Mouse (Mus musculus) lung, embryonic 14.5 days (tissue): ENCODE measurements at regions not wholly inside any gene's neighbourhood (a gene's known extent, or its start where the extent isn't known, plus 50 kb on each side); places are given as distances from the start of the nearest gene placed in this dataset.
A peak's percentile ranks its signal among the peaks of the same experiment; 100 is the strongest.

ENCODE experiments used
- ATAC-seq: fragments of 200-750 bp; cut with Nextera tagmentation; 2 replicates; pipeline ENCODE4 v1.8.0; 2017; ENCODE audit warnings: mild to moderate bottlenecking, moderate TSS enrichment, moderate library complexity; ENCODE audit not compliant: insufficient read depth
- DNase-seq: peaks from one replicate; pipeline ENCODE4 v3.0.0-alpha.2; 2015
- H3K27ac ChIP-seq: fragments of 300-500 bp; sonication (generic); 2 replicates; pipeline ENCODE4 v1.5.1; 2014; ENCODE audit warnings: low read depth, mild to moderate bottlenecking, moderate library complexity
- H3K27me3 ChIP-seq: fragments of 300-500 bp; sonication (generic); 2 replicates; pipeline ENCODE4 v1.6.1; 2014; ENCODE audit warnings: low read length, control low read depth; ENCODE audit not compliant: insufficient read depth
- H3K36me3 ChIP-seq: fragments of 300-500 bp; sonication (generic); 2 replicates; pipeline ENCODE4 v1.6.1; 2014; ENCODE audit warnings: control low read depth; ENCODE audit not compliant: insufficient read depth
- H3K4me1 ChIP-seq: fragments of 300-500 bp; sonication (generic); 2 replicates; pipeline ENCODE4 v1.6.1; 2014; ENCODE audit warnings: antibody characterized with exemption, control low read depth; ENCODE audit not compliant: insufficient read depth
- H3K4me2 ChIP-seq: fragments of 300-500 bp; sonication (generic); 2 replicates; pipeline ENCODE4 v1.6.1; 2014; ENCODE audit warnings: mild to moderate bottlenecking
- H3K4me3 ChIP-seq: fragments of 300-500 bp; sonication (generic); 2 replicates; pipeline ENCODE4 v1.5.1; 2014; ENCODE audit warnings: low read depth, low read length
- H3K9ac ChIP-seq: fragments of 300-500 bp; sonication (generic); 2 replicates; pipeline ENCODE4 v1.6.1; 2014
- H3K9me3 ChIP-seq: fragments of 300-500 bp; sonication (generic); 2 replicates; pipeline ENCODE4 v1.6.1; 2016; ENCODE audit warnings: low read depth, low read length, control low read depth
- CTCF ChIP-seq: IDR thresholded peaks from 2 replicates; pipeline ENCODE4 v1.5.1; 2016; ENCODE audit warnings: antibody characterized with exemption, low read depth
- WGBS: fragments of 180-500 bp; shearing (Covaris S2); extraction: QIAGEN DNeasy Blood & Tissue Kit; methylation state at CpG from one replicate; pipeline ENCODE4 v1.1.7; 2014; 5-methylcytosine and 5-hydroxymethylcytosine counted together

DNA sequence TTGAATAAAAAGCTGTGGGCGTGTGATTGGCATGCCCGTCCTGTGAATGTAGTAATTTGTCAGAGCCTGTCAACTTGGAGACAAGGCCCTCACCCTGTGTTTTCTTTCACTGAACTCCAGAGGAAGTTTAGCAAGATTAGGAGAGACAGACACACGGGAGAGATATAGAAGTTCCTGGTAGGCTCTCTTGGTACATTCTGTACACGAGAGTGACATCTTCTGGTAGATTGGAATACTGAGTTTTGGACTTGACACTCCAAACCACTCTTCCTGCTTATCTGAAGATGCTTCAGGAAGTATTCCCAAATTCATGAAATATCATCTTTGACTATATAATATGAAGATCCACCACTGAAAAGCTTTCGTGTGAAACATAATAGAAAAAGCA lies 311.5 kb upstream of the Zc3h15 start:
- Histone ChIP-seq H3K27ac (no peak overlapping the region), H3K9me3 (no peaks in the 10 kb centered on the region), H3K36me3 (no peaks in the 10 kb centered on the region), H3K4me3 (no peak overlapping the region), H3K27me3 (no peaks in the 10 kb centered on the region), H3K4me1 (no peaks in the 10 kb centered on the region), H3K4me2 (no peak overlapping the region), H3K9ac (no peak overlapping the region)
- peak; percentile 51 for TF ChIP-seq CTCF
- 20% methylated on average over 5 of the region's 5 CpGs for WGBS
- DNase-seq (peak; percentile 78), ATAC-seq (peak; percentile 71; the same call in 1 of the 2 replicates)

DNA sequence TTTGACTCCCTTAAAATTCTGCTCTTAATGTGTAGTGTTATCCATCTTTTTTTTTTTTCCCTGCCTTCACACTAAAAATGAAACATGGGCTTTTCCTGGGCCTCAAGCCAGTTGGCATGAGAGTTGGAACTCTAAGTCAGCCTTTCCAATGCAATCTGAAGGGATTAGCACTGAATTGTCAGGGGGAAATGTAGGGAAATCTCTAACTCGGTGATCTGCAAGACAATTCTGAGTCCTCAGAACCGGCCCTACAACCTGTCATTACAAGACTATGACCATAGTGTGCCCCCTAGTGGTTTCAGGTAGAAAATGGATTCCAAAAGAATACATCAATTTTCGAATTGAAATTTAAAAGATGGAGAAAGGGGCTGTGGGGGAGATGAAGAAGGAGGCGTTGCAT lies 306.9 kb upstream of the Zc3h15 start:
- no peak overlapping the region for H3K4me3 ChIP-seq
- ATAC-seq (no peak), DNase-seq (peak; percentile 65)
- no peak overlapping the region for H3K4me2 ChIP-seq
- H3K9me3 ChIP-seq = no peaks in the 10 kb centered on the region
- no peak overlapping the region for H3K9ac ChIP-seq
- no peaks in the 10 kb centered on the region for H3K36me3 ChIP-seq
- H3K27ac ChIP-seq = no peak overlapping the region
- no peaks in the 10 kb centered on the region for H3K4me1 ChIP-seq
- H3K27me3 ChIP-seq = no peaks in the 10 kb centered on the region
- WGBS = 30% methylated on average over 4 of the region's 4 CpGs
- TF ChIP-seq CTCF = peak; percentile 55

DNA sequence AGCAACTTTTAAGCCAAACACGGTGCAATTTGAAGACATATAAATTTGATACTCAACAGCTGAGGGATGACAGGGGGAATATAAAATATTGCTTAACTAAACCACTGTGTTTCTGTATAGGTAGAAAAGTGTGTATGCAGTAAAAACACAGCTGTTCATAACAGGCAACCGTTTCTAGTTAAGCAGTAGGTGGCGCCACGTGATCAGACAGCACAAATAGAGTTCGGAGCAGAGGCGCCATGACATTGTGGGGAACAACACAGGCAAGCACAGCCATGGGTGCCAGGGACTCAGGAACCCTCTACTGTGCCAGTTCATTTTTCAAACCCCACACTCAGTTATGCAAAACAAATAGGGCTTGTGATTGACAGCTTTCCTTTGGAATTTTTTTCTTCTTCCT lies 304.1 kb upstream of the Zc3h15 start:
- Histone ChIP-seq H3K36me3 (no peaks in the 10 kb centered on the region), H3K4me1 (no peaks in the 10 kb centered on the region), H3K27ac (no peak overlapping the region), H3K9me3 (no peaks in the 10 kb centered on the region), H3K9ac (no peak overlapping the region), H3K4me2 (no peak overlapping the region), H3K4me3 (no peak overlapping the region), H3K27me3 (no peaks in the 10 kb centered on the region)
- ATAC-seq (no peak), DNase-seq (no peak)
- TF ChIP-seq CTCF = no peak
- WGBS = 78% methylated on average over 6 of the region's 6 CpGs
